Mouse (Mus musculus): Measurements from ENCODE around the gene Alyref2.

Gene Alyref2

GRCm38 (mm10) chr1:171501016-171501610 is 2.2 kb upstream of the Alyref2 start:
- no peak for DNase-seq (ENCODE audit: low spot score in 2 of 2)

- DNase-seq (ENCODE audit: low spot score in 2 of 2): no peak
These were observed 1.6 kb upstream of the Alyref2 start for GRCm38 (mm10) chr1:171501636-171502080.

GRCm38 (mm10) chr1:171502388-171503249 is 659 bp upstream of the Alyref2 start:
- peak; percentile 40 to 46 for DNase-seq (ENCODE audit: low spot score in 2 of 2)

DNA sequence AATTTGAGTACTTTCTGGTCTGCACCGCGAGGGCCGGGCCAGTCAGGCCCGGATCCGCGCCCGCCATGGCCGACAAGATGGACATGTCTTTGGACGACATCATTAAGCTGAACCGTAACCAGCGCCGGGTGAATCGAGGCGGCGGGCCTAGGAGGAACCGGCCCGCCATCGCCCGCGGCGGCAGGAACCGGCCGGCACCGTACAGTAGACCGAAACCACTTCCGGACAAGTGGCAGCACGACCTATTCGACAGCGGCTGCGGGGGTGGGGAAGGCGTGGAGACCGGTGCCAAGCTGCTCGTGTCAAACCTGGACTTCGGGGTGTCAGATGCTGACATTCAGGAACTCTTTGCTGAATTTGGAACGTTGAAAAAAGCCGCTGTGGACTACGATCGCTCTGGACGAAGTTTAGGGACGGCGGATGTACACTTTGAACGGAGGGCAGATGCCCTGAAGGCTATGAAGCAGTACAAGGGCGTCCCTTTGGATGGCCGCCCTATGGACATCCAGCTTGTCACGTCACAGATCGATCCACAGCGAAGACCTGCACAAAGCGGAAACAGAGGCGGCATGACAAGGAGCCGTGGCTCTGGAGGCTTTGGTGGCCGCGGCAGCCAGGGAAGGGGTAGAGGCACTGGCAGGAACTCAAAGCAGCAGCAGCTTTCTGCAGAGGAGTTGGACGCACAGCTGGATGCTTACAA is 464 bp downstream of the Alyref2 start:
- peak; percentile 65 to 69 for DNase-seq (ENCODE audit: low spot score in 2 of 2)

DNA sequence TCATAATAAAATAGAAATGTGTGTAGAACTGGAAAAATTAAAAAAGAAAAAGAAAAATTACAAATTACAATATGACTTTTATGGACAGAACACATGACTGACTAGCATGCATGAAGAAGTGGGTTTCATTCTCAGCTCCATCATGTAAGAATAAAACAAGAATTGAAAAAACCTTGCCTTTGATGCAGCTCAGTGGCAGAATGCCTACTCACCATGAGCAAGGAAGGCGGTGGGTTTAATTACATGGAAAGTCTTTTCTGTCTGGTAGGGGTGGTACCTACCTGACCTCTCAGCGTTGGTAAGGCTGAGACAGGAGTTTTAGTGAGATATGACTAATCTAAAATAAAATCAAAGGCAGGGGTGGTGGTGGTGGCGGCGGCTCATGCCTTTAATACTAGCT is 1.3 kb downstream of the Alyref2 start:
- no peak for DNase-seq (ENCODE audit: low spot score in 2 of 2)

DNA sequence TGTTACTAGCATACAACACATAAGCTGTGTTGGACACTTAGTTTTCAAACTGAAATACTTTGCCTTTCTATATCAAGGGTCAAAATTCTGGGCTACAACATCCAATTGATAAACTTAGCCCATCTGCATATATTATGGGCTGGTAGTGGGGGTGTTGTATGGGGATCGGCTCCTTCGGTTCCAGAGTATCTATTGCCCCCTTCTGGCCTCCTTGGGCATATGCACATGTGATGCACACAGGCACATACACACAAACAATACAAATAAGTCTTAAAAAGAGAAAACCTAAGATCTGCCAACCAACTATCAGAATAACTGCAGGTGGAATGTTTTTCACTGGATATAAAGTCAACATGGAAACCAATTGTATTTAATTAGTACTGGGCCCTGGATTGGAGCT is 10.0 kb downstream of the Alyref2 start:
- DNase-seq (ENCODE audit: low spot score in 2 of 2): no peak

- DNase-seq (ENCODE audit: low spot score in 2 of 2): no peak
These were observed 10.5 kb downstream of the Alyref2 start for GRCm38 (mm10) chr1:171513760-171514159.

DNA sequence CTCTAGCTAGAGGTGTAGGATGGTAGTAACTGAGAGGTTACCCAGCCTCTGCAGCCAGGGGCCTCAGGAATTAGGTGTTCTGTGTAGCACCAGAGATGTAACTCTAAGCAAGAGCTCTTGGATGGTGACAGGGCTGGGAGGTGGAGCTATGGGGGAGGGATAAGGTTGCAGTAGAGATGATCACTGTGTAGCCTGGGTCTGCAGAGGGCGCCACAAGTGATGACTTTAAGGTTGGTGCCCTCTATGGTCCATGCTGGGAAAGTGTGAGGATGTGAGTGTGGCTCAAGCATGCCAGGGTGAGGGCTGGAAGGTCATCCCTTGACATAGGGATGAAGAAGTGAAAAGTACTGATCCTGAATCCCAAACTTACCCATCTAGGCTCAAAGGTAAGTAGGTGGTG is 11.8 kb downstream of the Alyref2 start:
- DNase-seq (ENCODE audit: low spot score in 2 of 2): no peak

DNA sequence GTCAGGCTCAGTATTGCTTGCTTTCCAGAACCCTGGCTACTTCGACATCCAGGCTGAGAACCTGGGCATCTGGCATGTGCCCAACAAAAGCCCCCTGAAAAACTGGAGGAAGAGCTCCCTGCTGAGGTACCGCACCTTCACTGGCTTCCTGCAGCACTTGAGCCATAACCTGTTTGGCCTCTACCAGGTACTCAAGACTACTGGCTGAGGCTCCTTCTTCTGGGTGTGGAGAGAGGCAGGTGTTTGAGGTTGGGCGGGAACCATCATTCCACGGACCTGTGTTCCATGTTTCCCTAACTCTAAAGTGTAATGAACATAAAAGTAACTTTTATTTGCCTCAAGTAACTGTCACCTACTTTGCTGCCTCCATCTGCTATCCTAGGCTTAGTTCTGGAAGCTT is 12.3 kb downstream of the Alyref2 start:
- no peak for DNase-seq (ENCODE audit: low spot score in 2 of 2)

DNA sequence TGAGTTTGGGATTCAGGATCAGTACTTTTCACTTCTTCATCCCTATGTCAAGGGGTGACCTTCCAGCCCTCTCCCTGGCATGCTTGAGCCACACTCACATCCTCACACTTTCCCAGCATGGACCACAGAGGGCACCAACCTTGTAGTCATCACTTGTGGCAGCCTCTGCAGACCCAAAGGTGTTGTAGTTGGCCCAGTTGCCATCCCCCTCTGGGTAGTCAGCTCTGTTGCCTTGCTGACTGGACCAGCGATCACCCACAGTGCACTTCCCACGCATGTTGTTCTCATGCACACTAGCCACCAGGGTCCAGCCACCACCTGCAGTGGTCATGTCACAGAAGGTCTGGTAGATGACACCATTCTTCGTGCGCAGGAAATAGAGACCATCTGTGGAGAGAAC is 28.1 kb downstream of the Alyref2 start:
- no peak for DNase-seq (ENCODE audit: low spot score in 2 of 2)

DNA sequence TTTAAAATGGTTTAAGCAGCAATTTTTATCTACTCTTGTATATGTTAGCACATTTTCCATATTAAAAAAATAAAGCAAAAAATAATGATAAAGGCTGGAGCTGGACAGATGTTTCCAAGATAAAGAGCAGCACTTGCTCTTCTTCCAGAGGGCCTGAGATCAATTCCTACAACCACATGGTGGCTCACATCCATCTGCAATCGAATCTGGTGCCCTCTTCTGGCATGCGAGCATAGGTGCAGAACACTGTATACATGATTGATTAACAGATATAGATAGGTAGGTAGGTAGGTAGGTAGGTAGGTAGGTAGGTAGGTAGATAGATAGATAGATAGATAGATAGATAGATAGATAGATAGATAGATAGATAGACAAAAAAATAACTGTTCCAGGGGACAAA is 29.6 kb downstream of the Alyref2 start:
- DNase-seq (ENCODE audit: low spot score in 2 of 2): no peak

DNA sequence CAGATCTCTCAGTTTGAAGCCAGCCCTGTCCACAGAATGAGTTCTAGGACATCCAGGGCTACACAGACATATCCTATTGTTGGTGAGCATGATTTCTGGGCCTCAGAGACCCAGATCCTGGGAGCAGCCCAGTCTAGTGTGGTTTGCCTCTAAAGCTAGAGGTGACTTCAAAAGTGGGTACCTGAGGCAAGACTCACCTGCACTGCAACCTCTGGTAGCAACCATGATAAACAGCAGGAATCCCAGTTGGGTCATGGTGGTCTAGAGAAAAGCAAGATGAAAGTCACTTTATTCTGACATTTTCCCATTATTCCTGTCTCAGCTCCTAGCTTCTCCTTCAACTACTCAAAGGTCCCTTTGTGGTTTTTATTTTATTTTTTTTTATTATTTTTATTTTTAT is 31.3 kb downstream of the Alyref2 start:
- no peak for DNase-seq (ENCODE audit: low spot score in 2 of 2)

GRCm38 (mm10) chr1:171535194-171535593 is 31.9 kb downstream of the Alyref2 start, which contains the start of gene Itln1:
TSS of gene Itln1 (minus strand) at chr1:171535294.
- DNase-seq (ENCODE audit: low spot score in 2 of 2): no peak

DNA sequence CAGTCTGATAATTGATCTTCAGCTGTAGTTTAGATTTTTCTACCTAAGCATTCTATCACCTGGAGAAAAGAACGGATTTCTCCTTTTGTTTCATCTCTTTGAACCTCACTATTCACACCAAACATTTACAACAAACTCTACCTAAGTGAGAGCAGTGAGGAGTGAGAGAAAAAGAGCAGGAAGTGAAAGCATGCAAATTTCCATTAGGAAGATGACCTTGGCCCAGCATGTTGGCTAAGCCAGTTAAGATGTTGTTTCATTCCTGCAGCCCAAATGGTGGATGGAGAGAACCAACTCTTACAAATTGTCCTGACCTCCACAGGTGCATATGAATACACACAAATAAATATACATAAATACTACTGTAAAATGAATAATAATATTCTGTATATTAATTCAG is 37.4 kb downstream of the Alyref2 start:
- DNase-seq (ENCODE audit: low spot score in 2 of 2): no peak

GRCm38 (mm10) chr1:171551326-171551725 is 48.0 kb downstream of the Alyref2 start:
- DNase-seq (ENCODE audit: low spot score in 2 of 2): no peak

- DNase-seq (ENCODE audit: low spot score in 2 of 2): no peak
These were observed 49.0 kb downstream of the Alyref2 start for GRCm38 (mm10) chr1:171552230-171552629.

- DNase-seq (ENCODE audit: low spot score in 2 of 2): no peak
These were observed 50.4 kb downstream of the Alyref2 start for GRCm38 (mm10) chr1:171553359-171554341.
